ENCODE assay signal across 22 mouse cellular contexts in the genomic region with DNA sequence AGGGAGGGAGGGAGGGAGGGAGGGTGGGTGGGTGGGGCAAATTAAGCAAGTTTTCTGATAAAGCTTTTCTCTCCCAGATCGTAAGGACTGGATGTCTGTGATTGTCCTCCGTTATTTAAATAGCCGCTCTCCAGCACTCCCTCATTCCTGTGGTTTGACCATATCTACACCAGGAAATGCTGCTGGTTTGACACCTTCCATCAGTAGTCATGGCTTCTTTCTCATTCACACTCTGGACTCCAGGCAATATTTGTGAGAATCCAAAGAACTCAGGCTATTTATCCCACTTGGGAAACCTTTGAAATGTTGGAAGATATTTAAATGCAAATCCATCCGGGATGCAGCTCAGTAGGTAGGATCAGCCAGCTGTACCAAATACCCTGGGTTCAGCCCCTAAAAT.
DNase-seq lines count a peak whose midpoint lies in the region; ATAC-seq lines count a peak whose summit lies in the region.
"Had no signal": no experiment of that assay in that cellular context is flagged by ENCODE, and none has a peak within 500 bp of the region (broad histone marks: within the 10 kb centered on the region; RNA-seq: fewer than 3 reads in every experiment).

No protein-coding gene starts in this region.

- no peak for ATAC-seq in heart, embryonic 13.5 days (ENCODE audit: extremely low read depth, insufficient number of reproducible peaks, low FRiP score, low TSS enrichment)
- no peak for ATAC-seq in kidney, embryonic 14.5 days (ENCODE audit: low FRiP score, low TSS enrichment)
- no peak for ATAC-seq in activated CD4-positive, CD25-positive, alpha-beta regulatory T cell, adult 4 months
- ATAC-seq: CD4-positive, CD25-positive, alpha-beta regulatory T cell, adult 4 months; forebrain, embryonic 13.5 days; hindbrain, postnatal 0 days; midbrain, embryonic 16.5 days had no signal

- DNase-seq in heart, postnatal 4 days: no peak
- DNase-seq in kidney, postnatal 10 days: no peak
- DNase-seq in 3134 (ENCODE audit: extremely low read depth, insufficient read length, low spot score): peak; percentile 31
- DNase-seq in Muller cell, postnatal 12 days (ENCODE audit: inconsistent ontology term): peak; percentile 78
- DNase-seq in left cerebral cortex, adult 18-20 months (ENCODE audit: low spot score in 2 of 2): no peak
- DNase-seq: cerebellum, adult 8-10 months; gastrocnemius, postnatal 14 days; kidney, adult 18-20 months; left cerebral cortex, postnatal 4 days; lung, adult 18-20 months; right cerebral cortex, postnatal 14 days; spleen, adult 18-20 months; thymus, adult 2 months had no signal

- no peaks in the 10 kb centered on the region for H3K9me3 ChIP-seq in heart, embryonic 13.5 days
- no peaks in the 10 kb centered on the region for H3K9me3 ChIP-seq in kidney, embryonic 14.5 days (ENCODE audit: control insufficient read depth, low read length)
- H3K9me3 ChIP-seq: forebrain, embryonic 13.5 days; hindbrain, embryonic 10.5 days had no signal

- H3K27me3 ChIP-seq in heart, embryonic 13.5 days (replicated peaks): no peaks in the 10 kb centered on the region
- no peaks in the 10 kb centered on the region for H3K27me3 ChIP-seq in kidney, embryonic 14.5 days (ENCODE audit: control insufficient read depth, insufficient read depth, low read length)
- H3K27me3 ChIP-seq: forebrain, embryonic 13.5 days had no signal

- no peak overlapping the region for H3K4me3 ChIP-seq in heart, embryonic 13.5 days
- no peak overlapping the region for H3K4me3 ChIP-seq in kidney, embryonic 14.5 days (ENCODE audit: low read length)
- H3K4me3 ChIP-seq: erythroblast, embryonic 14.5 days; forebrain, embryonic 13.5 days; hindbrain, embryonic 10.5 days had no signal

- peaks cover 20% of the 10 kb centered on the region for H3K36me3 ChIP-seq in heart, embryonic 13.5 days
- H3K36me3 ChIP-seq in kidney, embryonic 14.5 days (ENCODE audit: control insufficient read depth, insufficient read depth, low read length): no peaks in the 10 kb centered on the region
- H3K36me3 ChIP-seq: hindbrain, embryonic 10.5 days had no signal

- H3K9ac ChIP-seq in heart, embryonic 13.5 days: no peak overlapping the region
- H3K9ac ChIP-seq in kidney, embryonic 14.5 days (ENCODE audit: low read depth, low read length): no peak overlapping the region
- H3K9ac ChIP-seq: forebrain, embryonic 13.5 days had no signal

- 32% methylated on average over 4 of the region's 4 CpGs for WGBS in heart, embryonic 13.5 days
- WGBS in kidney, embryonic 14.5 days: 69% methylated on average over 4 of the region's 4 CpGs

- no peak overlapping the region for H3K4me2 ChIP-seq in heart, embryonic 13.5 days
- H3K4me2 ChIP-seq in kidney, embryonic 14.5 days (replicated peaks; ENCODE audit: low read depth, low read length): no peak overlapping the region
- H3K4me2 ChIP-seq: forebrain, embryonic 13.5 days had no signal

- peaks cover 76% of the 10 kb centered on the region for H3K4me1 ChIP-seq in heart, embryonic 13.5 days
- peaks cover 28% of the 10 kb centered on the region for H3K4me1 ChIP-seq in kidney, embryonic 14.5 days (ENCODE audit: control insufficient read depth, insufficient read depth, low read length)
- H3K4me1 ChIP-seq: forebrain, embryonic 13.5 days had no signal

- H3K27ac ChIP-seq in heart, embryonic 13.5 days (replicated peaks): peak overlapping the region; percentile 76
- H3K27ac ChIP-seq in kidney, embryonic 14.5 days (ENCODE audit: low read depth, low read length): peak overlapping the region; percentile 42; the same call in 1 of the 2 replicates
- H3K27ac ChIP-seq: forebrain, embryonic 13.5 days; hindbrain, embryonic 10.5 days; hindbrain, postnatal 0 days had no signal

Comparison
In these comparisons a context has a peak if more than half of its experiments do, and no peak if none do; other contexts are left out.
1. DNase-seq: peak in 3134 (single experiment) and Muller cell, postnatal 12 days (single experiment); none in heart, postnatal 4 days (single experiment), kidney, postnatal 10 days (single experiment) and left cerebral cortex, adult 18-20 months (0 of 2).